Mouse (Mus musculus) forebrain, embryonic 10.5 days (tissue): ENCODE results near the gene Col17a1. TPM values are rescaled to one million over a fixed set of nuclear protein-coding genes. Genes with fewer than 3 reads are reported as not detected.

Experiments
- DNase-seq: peaks from one replicate; pipeline ENCODE4 v3.0.0-alpha.2; 2017; ENCODE audit warnings: low spot score; ENCODE audit errors: extremely low spot score
- H3K27ac ChIP-seq: fragments of 300-500 bp; sonication (generic); 2 replicates; pipeline ENCODE4 v1.5.1; 2016; ENCODE audit warnings: mild to moderate bottlenecking
- H3K27me3 ChIP-seq: fragments of 300-500 bp; sonication (generic); 2 replicates; pipeline ENCODE4 v1.6.1; 2016; ENCODE audit warnings: mild to moderate bottlenecking; ENCODE audit not compliant: poor library complexity, severe bottlenecking
- H3K36me3 ChIP-seq: fragments of 300-500 bp; sonication (generic); replicated peaks from 2 replicates; pipeline ENCODE4 v1.6.1; 2016; ENCODE audit warnings: mild to moderate bottlenecking, moderate library complexity
- H3K4me1 ChIP-seq: fragments of 300-500 bp; sonication (generic); 2 replicates; pipeline ENCODE4 v1.6.1; 2016
- H3K4me3 ChIP-seq: fragments of 300-500 bp; sonication (generic); 2 replicates; pipeline ENCODE4 v1.5.1; 2016; ENCODE audit warnings: mild to moderate bottlenecking, moderate library complexity
- H3K9me3 ChIP-seq: fragments of 300-500 bp; sonication (generic); 2 replicates; pipeline ENCODE4 v1.6.1; 2016; ENCODE audit warnings: mild to moderate bottlenecking, moderate library complexity
- WGBS: fragments of 180-500 bp; shearing (Covaris S2); methylation state at CpG from one replicate; pipeline ENCODE4 v1.1.7; 2016; 5-methylcytosine and 5-hydroxymethylcytosine counted together
- polyA plus RNA-seq: library from polyadenylated mRNA; unstranded; fragments of >200 nt; fragmentation: Nextera tagmentation; extraction: Ambion mirVana; gene quantifications from 2 replicates; pipeline ENCODE4 v1.2.1, GENCODE M21; 2016

Col17a1 gene
- polyA plus RNA-seq: 0.21 and 0.22 TPM in 2 replicates

DNA sequence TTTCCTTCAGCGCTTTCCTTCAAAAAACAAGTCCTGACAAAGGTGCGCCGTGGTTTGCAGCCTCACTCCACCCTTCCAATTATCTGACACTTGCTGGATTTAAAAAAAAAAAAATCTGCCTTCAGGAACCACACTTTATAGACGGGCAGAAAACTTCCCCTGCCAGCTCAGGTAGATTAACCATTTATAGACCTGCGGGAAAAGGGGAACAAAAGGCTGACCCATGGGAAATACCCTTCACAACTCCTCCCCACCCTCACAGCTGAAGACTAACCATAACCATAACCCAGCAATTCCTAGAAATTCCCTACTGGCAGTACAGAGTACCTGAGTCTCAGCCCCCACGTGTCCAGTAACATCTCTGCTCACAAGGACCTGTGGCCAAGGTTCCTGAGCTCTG, at the start of gene Col17a1:
TSS of gene Col17a1 (minus strand) at position 101 of the 400 bp plus-strand sequence.
- 81% methylated on average over 6 of the region's 6 CpGs for WGBS
- H3K27ac ChIP-seq: no peak within 1 kb of the TSS
- DNase-seq: no peak
- peaks cover 21% of the 10 kb centered on the region for H3K27me3 ChIP-seq
- peaks cover 19% of the 10 kb centered on the region for H3K4me1 ChIP-seq
- no peaks in the 10 kb centered on the region for H3K36me3 ChIP-seq
- H3K9me3 ChIP-seq: no peaks in the 10 kb centered on the region
- H3K4me3 ChIP-seq: no peak within 1 kb of the TSS

GRCm38 (mm10) chr19:47731931-47732330, 40.0 kb upstream of the Col17a1 start:
- DNase-seq: peak; percentile 69
- H3K27ac ChIP-seq: peak overlapping the region; percentile 97
- no peaks in the 10 kb centered on the region for H3K27me3 ChIP-seq
- WGBS: 4% methylated on average over 15 of the region's 15 CpGs
- peaks cover 23% of the 10 kb centered on the region for H3K4me1 ChIP-seq
- peaks cover 45% of the 10 kb centered on the region for H3K36me3 ChIP-seq
- peak overlapping the region; percentile 60 for H3K4me3 ChIP-seq
- H3K9me3 ChIP-seq: no peaks in the 10 kb centered on the region

GRCm38 (mm10) chr19:47731071-47731881, 39.4 kb upstream of the Col17a1 start, which contains the start of gene Sfr1:
TSS of gene Sfr1 (plus strand) at chr19:47731682.
- under 1% methylated on average over 72 of the region's 72 CpGs for WGBS
- DNase-seq: peak; percentile 97
- Histone ChIP-seq H3K27ac (peak within 1 kb of the TSS; percentile 97), H3K27me3 (no peaks in the 10 kb centered on the region), H3K4me1 (peaks cover 23% of the 10 kb centered on the region), H3K36me3 (peaks cover 39% of the 10 kb centered on the region), H3K9me3 (no peaks in the 10 kb centered on the region), H3K4me3 (peak within 1 kb of the TSS; percentile 60)

DNA sequence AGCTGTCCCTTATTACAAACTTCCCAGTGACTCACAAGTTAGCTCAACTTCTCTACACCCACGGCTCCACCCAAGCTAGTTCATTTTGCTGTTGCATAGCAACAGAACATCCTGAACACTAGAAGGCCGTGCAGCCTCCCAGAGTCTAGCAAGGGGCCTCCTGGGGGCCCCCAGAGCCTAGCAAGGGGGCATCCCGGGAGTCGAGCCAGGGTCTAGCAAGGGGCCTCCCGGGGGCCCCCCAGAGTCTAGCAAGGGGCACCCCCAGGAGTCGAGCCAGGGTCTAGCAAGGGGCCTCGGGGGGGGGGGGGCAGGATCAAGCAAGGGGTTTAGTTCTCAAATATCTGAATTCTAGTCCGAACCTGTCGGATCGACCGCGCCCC, 38.8 kb upstream of the Col17a1 start:
- Histone ChIP-seq H3K27me3 (no peaks in the 10 kb centered on the region), H3K27ac (peak overlapping the region; percentile 97), H3K36me3 (peaks cover 33% of the 10 kb centered on the region), H3K4me3 (peak overlapping the region; percentile 60), H3K4me1 (peaks cover 23% of the 10 kb centered on the region), H3K9me3 (no peaks in the 10 kb centered on the region)
- WGBS: 1% methylated on average over 12 of the region's 12 CpGs
- peak; percentile 78 for DNase-seq

DNA sequence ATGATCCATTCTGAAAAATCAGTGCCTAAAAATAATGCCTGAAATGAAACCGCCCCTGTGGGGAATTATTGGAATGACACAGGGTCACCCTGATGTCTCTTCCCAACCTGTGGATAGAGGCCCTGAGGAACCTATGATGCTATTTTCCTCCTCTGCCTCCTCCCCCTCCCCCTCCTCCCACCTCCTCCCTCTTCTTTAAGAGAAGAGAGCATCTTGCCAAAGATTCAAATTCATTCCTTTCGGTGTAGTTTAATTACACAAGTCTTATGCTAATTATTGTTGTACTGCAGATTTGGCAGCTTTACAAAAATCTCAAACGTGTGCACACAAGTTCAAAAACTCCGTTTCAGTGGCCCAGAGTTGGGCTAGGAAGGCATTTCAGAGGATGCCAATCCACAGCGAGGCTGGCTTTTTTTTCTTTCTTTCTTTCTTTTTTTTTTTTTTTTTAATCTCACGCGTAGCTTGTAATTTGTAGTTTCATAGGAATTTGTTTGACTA, 33.8 kb upstream of the Col17a1 start:
- Histone ChIP-seq H3K27ac (no peak overlapping the region), H3K4me1 (peaks cover 12% of the 10 kb centered on the region), H3K4me3 (no peak overlapping the region), H3K27me3 (no peaks in the 10 kb centered on the region), H3K36me3 (no peaks in the 10 kb centered on the region), H3K9me3 (no peaks in the 10 kb centered on the region)
- DNase-seq: no peak
- WGBS: 85% methylated on average over 7 of the region's 7 CpGs

DNA sequence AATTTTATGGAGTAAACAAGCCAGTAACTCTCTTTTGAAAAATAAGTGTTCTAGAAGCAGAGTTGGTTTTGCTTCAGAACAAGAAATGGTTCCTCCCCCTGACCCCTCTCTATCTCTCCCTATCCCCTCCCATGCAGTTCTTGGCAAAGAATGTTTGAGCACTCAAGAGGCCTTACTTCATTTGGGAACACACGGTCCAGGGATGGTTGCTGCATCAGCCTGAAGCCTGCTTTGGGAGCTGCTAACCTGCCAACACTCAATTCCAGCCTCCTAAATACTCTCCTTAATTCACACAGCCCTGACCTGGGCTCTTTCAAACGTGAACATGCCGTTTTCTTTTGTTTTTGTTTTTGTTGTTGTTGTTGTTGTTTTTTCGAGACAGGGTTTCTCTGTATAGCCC, 33.0 kb upstream of the Col17a1 start:
- no peak for DNase-seq
- Histone ChIP-seq H3K4me3 (no peak overlapping the region), H3K27me3 (no peaks in the 10 kb centered on the region), H3K36me3 (no peaks in the 10 kb centered on the region), H3K27ac (no peak overlapping the region), H3K4me1 (peaks cover 4% of the 10 kb centered on the region), H3K9me3 (no peaks in the 10 kb centered on the region)
- WGBS: 83% methylated on average over 4 of the region's 4 CpGs

- no peak overlapping the region for H3K27ac ChIP-seq
- no peak overlapping the region for H3K4me3 ChIP-seq
- WGBS: 90% methylated on average over 6 of the region's 6 CpGs
- no peaks in the 10 kb centered on the region for H3K4me1 ChIP-seq
- no peaks in the 10 kb centered on the region for H3K36me3 ChIP-seq
- no peaks in the 10 kb centered on the region for H3K27me3 ChIP-seq
- no peak for DNase-seq
- no peaks in the 10 kb centered on the region for H3K9me3 ChIP-seq
These were observed 30.6 kb upstream of the Col17a1 start for GRCm38 (mm10) chr19:47722471-47722870.

- Histone ChIP-seq H3K27ac (no peak overlapping the region), H3K4me1 (no peaks in the 10 kb centered on the region), H3K9me3 (peaks cover 4% of the 10 kb centered on the region; the same call in 1 of the 2 replicates), H3K27me3 (no peaks in the 10 kb centered on the region), H3K36me3 (no peaks in the 10 kb centered on the region), H3K4me3 (no peak overlapping the region)
- WGBS: 90% methylated on average over 3 of the region's 3 CpGs
- no peak for DNase-seq
These were observed 27.3 kb upstream of the Col17a1 start for GRCm38 (mm10) chr19:47719147-47719546.

- WGBS: 62% methylated on average over 2 of the region's 2 CpGs
- H3K4me1 ChIP-seq: no peaks in the 10 kb centered on the region
- no peak overlapping the region for H3K4me3 ChIP-seq
- DNase-seq: no peak
- no peaks in the 10 kb centered on the region for H3K36me3 ChIP-seq
- H3K9me3 ChIP-seq: peaks cover 4% of the 10 kb centered on the region; the same call in 1 of the 2 replicates
- no peak overlapping the region for H3K27ac ChIP-seq
- H3K27me3 ChIP-seq: no peaks in the 10 kb centered on the region
These were observed 24.2 kb upstream of the Col17a1 start for GRCm38 (mm10) chr19:47716144-47716543.

GRCm38 (mm10) chr19:47713457-47713856, 21.6 kb upstream of the Col17a1 start:
- peaks cover 4% of the 10 kb centered on the region; the same call in 1 of the 2 replicates for H3K9me3 ChIP-seq
- H3K27me3 ChIP-seq: no peaks in the 10 kb centered on the region
- no peaks in the 10 kb centered on the region for H3K4me1 ChIP-seq
- H3K4me3 ChIP-seq: no peak overlapping the region
- H3K27ac ChIP-seq: no peak overlapping the region
- DNase-seq: no peak
- 90% methylated on average over 9 of the region's 9 CpGs for WGBS
- no peaks in the 10 kb centered on the region for H3K36me3 ChIP-seq

GRCm38 (mm10) chr19:47710376-47710775, 18.5 kb upstream of the Col17a1 start:
- Histone ChIP-seq H3K9me3 (no peaks in the 10 kb centered on the region), H3K27me3 (no peaks in the 10 kb centered on the region), H3K36me3 (no peaks in the 10 kb centered on the region), H3K27ac (no peak overlapping the region), H3K4me3 (no peak overlapping the region), H3K4me1 (no peaks in the 10 kb centered on the region)
- no peak for DNase-seq
- 82% methylated on average over 4 of the region's 4 CpGs for WGBS

DNA sequence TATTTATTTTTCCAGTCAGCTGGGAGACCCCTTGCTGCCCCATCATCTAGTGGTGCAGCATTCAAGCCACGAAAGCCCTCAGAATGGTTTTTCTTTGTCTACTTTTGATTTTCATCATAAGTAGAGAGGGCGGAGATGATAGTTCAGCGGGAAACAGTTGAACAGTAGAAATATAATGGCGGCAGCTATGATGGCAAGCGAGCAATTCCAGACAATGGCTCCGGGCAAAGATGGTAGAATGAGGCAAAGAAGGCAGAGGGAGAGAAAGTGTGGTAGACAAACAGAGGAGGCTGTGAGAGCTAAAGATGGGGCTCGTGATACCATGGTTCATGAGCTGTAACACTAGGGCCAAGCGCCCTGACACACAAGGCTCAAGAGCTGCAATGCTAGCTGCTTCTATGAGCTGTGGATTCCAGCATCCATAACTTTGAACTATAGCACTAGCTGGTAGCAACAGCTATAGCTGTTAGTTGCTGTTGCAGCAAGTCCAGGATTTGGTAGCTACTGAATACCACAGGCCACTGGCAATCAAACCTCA, 13.9 kb upstream of the Col17a1 start:
- Histone ChIP-seq H3K4me3 (no peak overlapping the region), H3K4me1 (peaks cover 3% of the 10 kb centered on the region), H3K27me3 (no peaks in the 10 kb centered on the region; the same call in 1 of the 2 replicates), H3K27ac (no peak overlapping the region), H3K9me3 (no peaks in the 10 kb centered on the region), H3K36me3 (no peaks in the 10 kb centered on the region)
- 94% methylated on average over 8 of the region's 8 CpGs for WGBS
- DNase-seq: no peak
